Mouse (Mus musculus): Measurements from ENCODE around the gene Pld1. TPM values are rescaled to one million over a fixed set of nuclear protein-coding genes. Genes with fewer than 3 reads are reported as not detected.

The Pld1 gene
- polyA plus RNA-seq, 1 experiment = 0.20 TPM

- Histone ChIP-seq H3K4me3 (replicated peaks) (no peak overlapping the region), H3K27me3 (replicated peaks) (no peaks in the 10 kb centered on the region), H3K9me3 (peaks cover 7% of the 10 kb centered on the region; the same call in 1 of the 2 replicates), H3K36me3 (replicated peaks; ENCODE audit: low read length) (no peaks in the 10 kb centered on the region), H3K4me1 (no peaks in the 10 kb centered on the region)
- TF ChIP-seq FLI1 (IDR thresholded peaks at IDR 0.05; ENCODE audit: low read length) (no peak), GATA1 (IDR thresholded peaks at IDR 0.05; ENCODE audit: borderline replicate concordance, low read length) (no peak)
Measured at GRCm38 (mm10) chr3:28099175-28099574, 160.7 kb downstream of the Pld1 start.

- TF ChIP-seq FLI1 (IDR thresholded peaks at IDR 0.05; ENCODE audit: low read length) (no peak), GATA1 (IDR thresholded peaks at IDR 0.05; ENCODE audit: borderline replicate concordance, low read length) (no peak)
- no peaks in the 10 kb centered on the region for H3K9me3 ChIP-seq
- H3K27me3 ChIP-seq (replicated peaks) = no peaks in the 10 kb centered on the region
- H3K4me3 ChIP-seq (replicated peaks) = no peak overlapping the region
- no peaks in the 10 kb centered on the region for H3K36me3 ChIP-seq (replicated peaks; ENCODE audit: low read length)
- H3K4me1 ChIP-seq = 0 out of 2 replicates have a peak, but pooled peaks cover 3% of the 10 kb centered on the region
Measured at GRCm38 (mm10) chr3:28104992-28105391, 166.5 kb downstream of the Pld1 start.

- TF ChIP-seq FLI1 (IDR thresholded peaks at IDR 0.05; ENCODE audit: low read length) (no peak), GATA1 (IDR thresholded peaks at IDR 0.05; ENCODE audit: borderline replicate concordance, low read length) (no peak)
- Histone ChIP-seq H3K9me3 (no peaks in the 10 kb centered on the region), H3K4me3 (replicated peaks) (no peak overlapping the region), H3K27me3 (replicated peaks) (no peaks in the 10 kb centered on the region), H3K36me3 (replicated peaks; ENCODE audit: low read length) (no peaks in the 10 kb centered on the region), H3K4me1 (0 out of 2 replicates have a peak, but pooled peaks cover 3% of the 10 kb centered on the region)
Measured at GRCm38 (mm10) chr3:28107446-28108004, 169.0 kb downstream of the Pld1 start.

- TF ChIP-seq GATA1 (IDR thresholded peaks at IDR 0.05; ENCODE audit: borderline replicate concordance, low read length) (no peak), FLI1 (IDR thresholded peaks at IDR 0.05; ENCODE audit: low read length) (no peak)
- Histone ChIP-seq H3K36me3 (replicated peaks; ENCODE audit: low read length) (no peaks in the 10 kb centered on the region), H3K4me3 (replicated peaks) (no peak overlapping the region), H3K27me3 (replicated peaks) (no peaks in the 10 kb centered on the region), H3K9me3 (no peaks in the 10 kb centered on the region), H3K4me1 (0 out of 2 replicates have a peak, but pooled peaks cover 3% of the 10 kb centered on the region)
Measured at GRCm38 (mm10) chr3:28111516-28111915, 173.0 kb downstream of the Pld1 start.

GRCm38 (mm10) chr3:28113881-28114280 is 175.4 kb downstream of the Pld1 start:
- no peaks in the 10 kb centered on the region for H3K27me3 ChIP-seq (replicated peaks)
- no peaks in the 10 kb centered on the region for H3K9me3 ChIP-seq
- no peaks in the 10 kb centered on the region for H3K36me3 ChIP-seq (replicated peaks; ENCODE audit: low read length)
- H3K4me3 ChIP-seq (replicated peaks) = no peak overlapping the region
- H3K4me1 ChIP-seq = no peaks in the 10 kb centered on the region
- TF ChIP-seq FLI1 (IDR thresholded peaks at IDR 0.05; ENCODE audit: low read length) (no peak), GATA1 (IDR thresholded peaks at IDR 0.05; ENCODE audit: borderline replicate concordance, low read length) (no peak)

GRCm38 (mm10) chr3:28141716-28142115 is 203.2 kb downstream of the Pld1 start:
- TF ChIP-seq FLI1 (IDR thresholded peaks at IDR 0.05; ENCODE audit: low read length) (no peak), GATA1 (IDR thresholded peaks at IDR 0.05; ENCODE audit: borderline replicate concordance, low read length) (no peak)
- peaks cover 19% of the 10 kb centered on the region for H3K9me3 ChIP-seq
- H3K27me3 ChIP-seq (replicated peaks) = no peaks in the 10 kb centered on the region
- no peak overlapping the region for H3K4me3 ChIP-seq (replicated peaks)
- H3K36me3 ChIP-seq (replicated peaks; ENCODE audit: low read length) = no peaks in the 10 kb centered on the region
- no peaks in the 10 kb centered on the region for H3K4me1 ChIP-seq

GRCm38 (mm10) chr3:28142121-28142520 is 203.6 kb downstream of the Pld1 start:
- no peak overlapping the region for H3K4me3 ChIP-seq (replicated peaks)
- H3K4me1 ChIP-seq = no peaks in the 10 kb centered on the region
- no peaks in the 10 kb centered on the region for H3K36me3 ChIP-seq (replicated peaks; ENCODE audit: low read length)
- no peaks in the 10 kb centered on the region for H3K27me3 ChIP-seq (replicated peaks)
- peaks cover 19% of the 10 kb centered on the region for H3K9me3 ChIP-seq
- TF ChIP-seq FLI1 (IDR thresholded peaks at IDR 0.05; ENCODE audit: low read length) = no peak
- TF ChIP-seq GATA1 (IDR thresholded peaks at IDR 0.05; ENCODE audit: borderline replicate concordance, low read length) = no peak

- TF ChIP-seq GATA1 (IDR thresholded peaks at IDR 0.05; ENCODE audit: borderline replicate concordance, low read length) = no peak
- no peak for TF ChIP-seq FLI1 (IDR thresholded peaks at IDR 0.05; ENCODE audit: low read length)
- H3K36me3 ChIP-seq (replicated peaks; ENCODE audit: low read length) = no peaks in the 10 kb centered on the region
- peaks cover 16% of the 10 kb centered on the region for H3K9me3 ChIP-seq
- H3K4me3 ChIP-seq (replicated peaks) = no peak overlapping the region
- H3K27me3 ChIP-seq (replicated peaks) = peaks cover 2% of the 10 kb centered on the region
- H3K4me1 ChIP-seq = no peaks in the 10 kb centered on the region
Measured at GRCm38 (mm10) chr3:28144676-28145075, 206.2 kb downstream of the Pld1 start.

GRCm38 (mm10) chr3:28145461-28145860 is 207.0 kb downstream of the Pld1 start:
- no peaks in the 10 kb centered on the region for H3K4me1 ChIP-seq
- H3K36me3 ChIP-seq (replicated peaks; ENCODE audit: low read length) = no peaks in the 10 kb centered on the region
- H3K4me3 ChIP-seq (replicated peaks) = no peak overlapping the region
- TF ChIP-seq GATA1 (IDR thresholded peaks at IDR 0.05; ENCODE audit: borderline replicate concordance, low read length) (no peak), FLI1 (IDR thresholded peaks at IDR 0.05; ENCODE audit: low read length) (no peak)
- H3K27me3 ChIP-seq (replicated peaks) = peaks cover 2% of the 10 kb centered on the region
- peaks cover 12% of the 10 kb centered on the region; the same call in 1 of the 2 replicates for H3K9me3 ChIP-seq

GRCm38 (mm10) chr3:28149656-28150256 is 211.3 kb downstream of the Pld1 start:
- Histone ChIP-seq H3K9me3 (peaks cover 14% of the 10 kb centered on the region), H3K36me3 (replicated peaks; ENCODE audit: low read length) (no peaks in the 10 kb centered on the region)
- no peak for TF ChIP-seq GATA1 (IDR thresholded peaks at IDR 0.05; ENCODE audit: borderline replicate concordance, low read length)
- no peak for TF ChIP-seq FLI1 (IDR thresholded peaks at IDR 0.05; ENCODE audit: low read length)

More at GRCm38 (mm10) chr3:28149656-28150256, 211.3 kb downstream of the Pld1 start:
- Histone ChIP-seq H3K27me3 (replicated peaks) (peaks cover 4% of the 10 kb centered on the region), H3K4me3 (replicated peaks) (no peak overlapping the region), H3K4me1 (no peaks in the 10 kb centered on the region)

Measured in megakaryocyte, embryonic 14.5 days (primary cell).